Mouse (Mus musculus) retina, adult 2 months (tissue): ENCODE data around the gene Ccdc47.
"Not testable (repeated sequence)": the region's sequence is repeated elsewhere in the genome, so short reads cannot be mapped to it uniquely, and the experiment has no call there.

Experiments used
- DNase-seq: peaks from one replicate; pipeline ENCODE4 v3.0.0-alpha.2; 2012; ENCODE audit warnings: low read depth, low spot score

The Ccdc47 gene

GRCm38 (mm10) chr11:106199997-106200396, 16.1 kb downstream of the Ccdc47 start:
- not testable (repeated sequence) for DNase-seq

GRCm38 (mm10) chr11:106198277-106198676, 17.9 kb downstream of the Ccdc47 start:
- DNase-seq = no peak

- no peak for DNase-seq
Measured at GRCm38 (mm10) chr11:106195341-106195740, 20.8 kb downstream of the Ccdc47 start.

GRCm38 (mm10) chr11:106194891-106195290, 21.3 kb downstream of the Ccdc47 start:
- no peak for DNase-seq

GRCm38 (mm10) chr11:106194155-106194541, 22.0 kb downstream of the Ccdc47 start:
- no peak for DNase-seq

- peak; percentile 96 for DNase-seq
Measured at GRCm38 (mm10) chr11:106193371-106194154, 22.6 kb downstream of the Ccdc47 start.

GRCm38 (mm10) chr11:106192657-106193370, 23.3 kb downstream of the Ccdc47 start:
- no peak for DNase-seq

GRCm38 (mm10) chr11:106192241-106192640, 23.9 kb downstream of the Ccdc47 start:
- no peak for DNase-seq

- no peak for DNase-seq
Measured at GRCm38 (mm10) chr11:106191716-106192115, 24.4 kb downstream of the Ccdc47 start.

GRCm38 (mm10) chr11:106187326-106187725, 28.8 kb downstream of the Ccdc47 start:
- DNase-seq = no peak

- DNase-seq = no peak
Measured at GRCm38 (mm10) chr11:106180449-106180801, 35.7 kb downstream of the Ccdc47 start.

GRCm38 (mm10) chr11:106179711-106180448, 36.3 kb downstream of the Ccdc47 start:
- no peak for DNase-seq

- DNase-seq = no peak
Measured at GRCm38 (mm10) chr11:106178036-106178782, 37.9 kb downstream of the Ccdc47 start.

- DNase-seq = no peak
Measured at GRCm38 (mm10) chr11:106176372-106176771, 39.8 kb downstream of the Ccdc47 start.

- DNase-seq = no peak
Measured at GRCm38 (mm10) chr11:106175081-106175480, 41.1 kb downstream of the Ccdc47 start.

- DNase-seq = no peak
Measured at GRCm38 (mm10) chr11:106174372-106174771, 41.8 kb downstream of the Ccdc47 start.

- DNase-seq = no peak
Measured at GRCm38 (mm10) chr11:106173228-106173627, 42.9 kb downstream of the Ccdc47 start.

- DNase-seq = no peak
Measured at GRCm38 (mm10) chr11:106170807-106171206, 45.3 kb downstream of the Ccdc47 start.

- no peak for DNase-seq
Measured at GRCm38 (mm10) chr11:106167435-106167834, 48.7 kb downstream of the Ccdc47 start.

GRCm38 (mm10) chr11:106164601-106165180, 51.5 kb downstream of the Ccdc47 start:
- no peak for DNase-seq

- DNase-seq = no peak
Measured at GRCm38 (mm10) chr11:106163546-106163945, 52.6 kb downstream of the Ccdc47 start.
